Mouse (Mus musculus) lung, adult 18-20 months (tissue): Measurements from ENCODE around the gene Dtx2.
A peak's percentile ranks its signal among the peaks of the same experiment; 100 is the strongest.
"Not testable (repeated sequence)": the region's sequence is repeated elsewhere in the genome, so short reads cannot be mapped to it uniquely, and the experiment has no call there.

Source experiments
- DNase-seq, 2 experiments: peaks; one replicate each; pipeline ENCODE4 v3.0.0; 2022; ENCODE audit warnings: mixed read lengths in 2 of 2

Gene Dtx2

GRCm38 (mm10) chr5:136027612-136028311 lies 33.2 kb downstream of the Dtx2 start:
- DNase-seq: peak in 1 of 2 experiments; percentile 67

- no peak for DNase-seq
Measured at GRCm38 (mm10) chr5:136034868-136035267, 40.3 kb downstream of the Dtx2 start.

- no peak for DNase-seq
Measured at GRCm38 (mm10) chr5:136035285-136035684, 40.7 kb downstream of the Dtx2 start.

GRCm38 (mm10) chr5:136036667-136037066 lies 42.1 kb downstream of the Dtx2 start:
- no peak for DNase-seq

GRCm38 (mm10) chr5:136038258-136039214 lies 43.9 kb downstream of the Dtx2 start, which contains the start of gene Upk3b:
Upk3b (plus strand) TSS chr5:136038496.
- DNase-seq: peak in 1 of 2 experiments; percentile 34

- DNase-seq: no peak
Measured at GRCm38 (mm10) chr5:136040210-136040609, 45.6 kb downstream of the Dtx2 start.

- DNase-seq: no peak
Measured at GRCm38 (mm10) chr5:136041260-136041659, 46.7 kb downstream of the Dtx2 start.

GRCm38 (mm10) chr5:136041666-136042065 lies 47.1 kb downstream of the Dtx2 start:
- DNase-seq: no peak

- no peak for DNase-seq
Measured at GRCm38 (mm10) chr5:136044865-136045264, 50.3 kb downstream of the Dtx2 start.

GRCm38 (mm10) chr5:136045408-136045807 lies 50.8 kb downstream of the Dtx2 start:
- DNase-seq: peak in 1 of 2 experiments; percentile 34

- DNase-seq: peak; percentile 78 to 80
Measured at GRCm38 (mm10) chr5:136045987-136046386, 51.4 kb downstream of the Dtx2 start.

GRCm38 (mm10) chr5:136048541-136048940 lies 53.9 kb downstream of the Dtx2 start:
- DNase-seq: not testable (repeated sequence)

- DNase-seq: no peak
Measured at GRCm38 (mm10) chr5:136049926-136050325, 55.3 kb downstream of the Dtx2 start.

GRCm38 (mm10) chr5:136051231-136052085 lies 56.9 kb downstream of the Dtx2 start:
- peak; percentile 34 to 64 for DNase-seq

- peak; percentile 41 to 68 for DNase-seq
Measured at GRCm38 (mm10) chr5:136052861-136053655, 58.5 kb downstream of the Dtx2 start.

- DNase-seq: no peak
Measured at GRCm38 (mm10) chr5:136054301-136055077, 59.9 kb downstream of the Dtx2 start, which contains the start of gene Upk3bl. Upk3bl (plus strand) TSS chr5:136054492.

- DNase-seq: no peak
Measured at GRCm38 (mm10) chr5:136056062-136056461, 61.5 kb downstream of the Dtx2 start.

- DNase-seq: no peak
Measured at GRCm38 (mm10) chr5:136057085-136057484, 62.5 kb downstream of the Dtx2 start.

- DNase-seq: peak; percentile 68 to 76
Measured at GRCm38 (mm10) chr5:136061567-136061966, 67.0 kb downstream of the Dtx2 start.

GRCm38 (mm10) chr5:136063920-136064319 lies 69.3 kb downstream of the Dtx2 start:
- DNase-seq: no peak
